Mouse (Mus musculus) thymus, adult 2 months (tissue): ENCODE results near the gene Thbs4.

ENCODE experiments used
- CTCF ChIP-seq: fragments of 200-500 bp; IDR thresholded peaks from 2 replicates; pipeline ENCODE4 v1.5.1; 2012; ENCODE audit warnings: mild to moderate bottlenecking, control low read depth, low read length, moderate library complexity, borderline replicate concordance; ENCODE audit not compliant: control insufficient read depth, poor library complexity, insufficient read depth; ENCODE audit errors: extremely low read depth
- POLR2A ChIP-seq: fragments of 200-500 bp; IDR thresholded peaks from 2 replicates; pipeline ENCODE4 v1.6.1; 2012; ENCODE audit warnings: mild to moderate bottlenecking, low read length, control low read depth, moderate library complexity; ENCODE audit not compliant: control insufficient read depth, poor library complexity, insufficient read depth; ENCODE audit errors: extremely low read depth

GRCm38 (mm10) chr13:92791474-92791873 lies 3.1 kb downstream of the Thbs4 start:
- TF ChIP-seq POLR2A (no peak), CTCF (no peak)
